Mouse (Mus musculus) limb, embryonic 10.5 days (tissue): Measurements from ENCODE around the gene Glb1. TPM values are rescaled to one million over a fixed set of nuclear protein-coding genes. Genes with fewer than 3 reads are reported as not detected.

Experiments
- DNase-seq: peaks from one replicate; pipeline ENCODE4 v3.0.0-alpha.2; 2017; ENCODE audit warnings: low spot score
- H3K27ac ChIP-seq: fragments of 300-500 bp; sonication (generic); 2 replicates; pipeline ENCODE4 v1.5.1; 2016; ENCODE audit warnings: mild to moderate bottlenecking
- H3K27me3 ChIP-seq: fragments of 300-500 bp; sonication (generic); 2 replicates; pipeline ENCODE4 v1.6.1; 2016; ENCODE audit warnings: low read depth, mild to moderate bottlenecking; ENCODE audit not compliant: poor library complexity, severe bottlenecking
- H3K36me3 ChIP-seq: fragments of 300-500 bp; sonication (generic); 2 replicates; pipeline ENCODE4 v1.6.1; 2016; ENCODE audit warnings: mild to moderate bottlenecking, moderate library complexity
- H3K4me1 ChIP-seq: fragments of 300-500 bp; sonication (generic); 2 replicates; pipeline ENCODE4 v1.6.1; 2016
- H3K4me3 ChIP-seq: fragments of 300-500 bp; sonication (generic); 2 replicates; pipeline ENCODE4 v1.5.1; 2016; ENCODE audit warnings: mild to moderate bottlenecking, moderate library complexity
- H3K9me3 ChIP-seq: fragments of 300-500 bp; sonication (generic); replicated peaks from 2 replicates; pipeline ENCODE4 v1.6.1; 2016; ENCODE audit warnings: mild to moderate bottlenecking
- WGBS: fragments of 180-500 bp; shearing (Covaris S2); methylation state at CpG from one replicate; pipeline ENCODE4 v1.1.7; 2016; 5-methylcytosine and 5-hydroxymethylcytosine counted together
- polyA plus RNA-seq: library from polyadenylated mRNA; unstranded; fragments of >200 nt; fragmentation: Nextera tagmentation; extraction: Ambion mirVana; gene quantifications from 2 replicates; pipeline ENCODE4 v1.2.1, GENCODE M21; 2016

Gene Glb1
- polyA plus RNA-seq, 1 experiment from 2014 or later = 22.3 TPM

GRCm38 (mm10) chr9:114428103-114428834 is 27.4 kb downstream of the Glb1 start:
- Histone ChIP-seq H3K27me3 (no peaks in the 10 kb centered on the region), H3K27ac (no peak overlapping the region), H3K4me1 (peaks cover 8% of the 10 kb centered on the region; the same call in 1 of the 2 replicates), H3K9me3 (0 out of 2 replicates have a peak, but pooled peaks cover 6% of the 10 kb centered on the region), H3K36me3 (peaks cover 29% of the 10 kb centered on the region), H3K4me3 (no peak overlapping the region)
- 90% methylated on average over 12 of the region's 12 CpGs for WGBS
- DNase-seq = no peak

- no peak for DNase-seq
- WGBS = 75% methylated on average over 2 of the region's 2 CpGs
- no peak overlapping the region for H3K4me3 ChIP-seq
- H3K4me1 ChIP-seq = no peaks in the 10 kb centered on the region; the same call in 1 of the 2 replicates
- no peaks in the 10 kb centered on the region for H3K9me3 ChIP-seq
- H3K36me3 ChIP-seq = peaks cover 25% of the 10 kb centered on the region
- H3K27me3 ChIP-seq = no peaks in the 10 kb centered on the region
- no peak overlapping the region for H3K27ac ChIP-seq
Observed at GRCm38 (mm10) chr9:114435668-114436067, 34.8 kb downstream of the Glb1 start.

GRCm38 (mm10) chr9:114440548-114440947 is 39.7 kb downstream of the Glb1 start:
- Histone ChIP-seq H3K4me3 (no peak overlapping the region), H3K9me3 (no peaks in the 10 kb centered on the region), H3K36me3 (peaks cover 26% of the 10 kb centered on the region), H3K27me3 (no peaks in the 10 kb centered on the region), H3K27ac (no peak overlapping the region; the same call in 1 of the 2 replicates), H3K4me1 (no peaks in the 10 kb centered on the region)
- DNase-seq = no peak
- WGBS = 90% methylated on average over 10 of the region's 10 CpGs

GRCm38 (mm10) chr9:114442225-114442624 is 41.3 kb downstream of the Glb1 start:
- no peaks in the 10 kb centered on the region for H3K4me1 ChIP-seq
- H3K36me3 ChIP-seq = peaks cover 12% of the 10 kb centered on the region
- no peaks in the 10 kb centered on the region for H3K9me3 ChIP-seq
- H3K27me3 ChIP-seq = no peaks in the 10 kb centered on the region
- no peak for DNase-seq
- no peak overlapping the region for H3K27ac ChIP-seq
- WGBS = 93% methylated on average over 9 of the region's 9 CpGs
- no peak overlapping the region for H3K4me3 ChIP-seq

GRCm38 (mm10) chr9:114442893-114443292 is 42.0 kb downstream of the Glb1 start:
- DNase-seq = no peak

GRCm38 (mm10) chr9:114443351-114443750 is 42.5 kb downstream of the Glb1 start:
- no peak for DNase-seq
- H3K27ac ChIP-seq = no peak overlapping the region
- H3K27me3 ChIP-seq = no peaks in the 10 kb centered on the region
- H3K9me3 ChIP-seq = no peaks in the 10 kb centered on the region
- peaks cover 4% of the 10 kb centered on the region; the same call in 1 of the 2 replicates for H3K36me3 ChIP-seq
- H3K4me3 ChIP-seq = no peak overlapping the region
- H3K4me1 ChIP-seq = no peaks in the 10 kb centered on the region
- 90% methylated on average over 8 of the region's 8 CpGs for WGBS

More at GRCm38 (mm10) chr9:114442893-114443292, 42.0 kb downstream of the Glb1 start:
- no peaks in the 10 kb centered on the region for H3K27me3 ChIP-seq
- H3K36me3 ChIP-seq = peaks cover 5% of the 10 kb centered on the region; the same call in 1 of the 2 replicates
- H3K27ac ChIP-seq = no peak overlapping the region
- no peak overlapping the region for H3K4me3 ChIP-seq
- no peaks in the 10 kb centered on the region for H3K9me3 ChIP-seq
- 86% methylated on average over 9 of the region's 9 CpGs for WGBS
- H3K4me1 ChIP-seq = no peaks in the 10 kb centered on the region

GRCm38 (mm10) chr9:114446887-114447286 is 46.0 kb downstream of the Glb1 start:
- Histone ChIP-seq H3K27me3 (no peaks in the 10 kb centered on the region), H3K27ac (no peak overlapping the region), H3K9me3 (no peaks in the 10 kb centered on the region), H3K36me3 (peaks cover 4% of the 10 kb centered on the region; the same call in 1 of the 2 replicates), H3K4me3 (no peak overlapping the region), H3K4me1 (no peaks in the 10 kb centered on the region)
- 90% methylated on average over 8 of the region's 8 CpGs for WGBS
- no peak for DNase-seq

- DNase-seq = no peak
- H3K27ac ChIP-seq = no peak overlapping the region
- H3K4me3 ChIP-seq = no peak overlapping the region
- H3K9me3 ChIP-seq = no peaks in the 10 kb centered on the region
- H3K27me3 ChIP-seq = no peaks in the 10 kb centered on the region
- 68% methylated on average over 5 of the region's 5 CpGs for WGBS
- H3K36me3 ChIP-seq = no peaks in the 10 kb centered on the region
- H3K4me1 ChIP-seq = no peaks in the 10 kb centered on the region
Observed at GRCm38 (mm10) chr9:114448700-114449099, 47.8 kb downstream of the Glb1 start.

GRCm38 (mm10) chr9:114449120-114449754 is 48.4 kb downstream of the Glb1 start:
- Histone ChIP-seq H3K27ac (no peak overlapping the region), H3K36me3 (no peaks in the 10 kb centered on the region), H3K27me3 (no peaks in the 10 kb centered on the region), H3K4me3 (no peak overlapping the region), H3K9me3 (no peaks in the 10 kb centered on the region), H3K4me1 (no peaks in the 10 kb centered on the region)
- DNase-seq = no peak
- WGBS = 92% methylated on average over 13 of the region's 13 CpGs

GRCm38 (mm10) chr9:114451615-114452014 is 50.7 kb downstream of the Glb1 start:
- Histone ChIP-seq H3K27me3 (no peaks in the 10 kb centered on the region), H3K9me3 (no peaks in the 10 kb centered on the region), H3K4me1 (no peaks in the 10 kb centered on the region), H3K4me3 (no peak overlapping the region), H3K36me3 (0 out of 2 replicates have a peak, but pooled peaks cover 4% of the 10 kb centered on the region), H3K27ac (no peak overlapping the region)
- 91% methylated on average over 7 of the region's 7 CpGs for WGBS
- DNase-seq = no peak

GRCm38 (mm10) chr9:114452418-114452817 is 51.5 kb downstream of the Glb1 start:
- Histone ChIP-seq H3K36me3 (peaks cover 8% of the 10 kb centered on the region; the same call in 1 of the 2 replicates), H3K27me3 (no peaks in the 10 kb centered on the region), H3K4me1 (no peaks in the 10 kb centered on the region), H3K4me3 (no peak overlapping the region), H3K27ac (no peak overlapping the region), H3K9me3 (no peaks in the 10 kb centered on the region)
- WGBS = 90% methylated on average over 6 of the region's 6 CpGs
- no peak for DNase-seq

GRCm38 (mm10) chr9:114455420-114455819 is 54.5 kb downstream of the Glb1 start:
- DNase-seq = no peak
- Histone ChIP-seq H3K27me3 (no peaks in the 10 kb centered on the region), H3K27ac (no peak overlapping the region), H3K4me1 (no peaks in the 10 kb centered on the region), H3K4me3 (no peak overlapping the region), H3K9me3 (no peaks in the 10 kb centered on the region), H3K36me3 (peaks cover 12% of the 10 kb centered on the region)
- 80% methylated on average over 2 of the region's 2 CpGs for WGBS

- peaks cover 21% of the 10 kb centered on the region for H3K36me3 ChIP-seq
- no peak overlapping the region for H3K27ac ChIP-seq
- no peaks in the 10 kb centered on the region for H3K9me3 ChIP-seq
- no peak overlapping the region for H3K4me3 ChIP-seq
- H3K27me3 ChIP-seq = no peaks in the 10 kb centered on the region
- WGBS = 75% methylated on average over 3 of the region's 3 CpGs
- no peak for DNase-seq
- H3K4me1 ChIP-seq = no peaks in the 10 kb centered on the region
Observed at GRCm38 (mm10) chr9:114458436-114458835, 57.6 kb downstream of the Glb1 start.
